Mouse (Mus musculus) erythroblast, embryonic 14.5 days (primary cell): ENCODE measurements around the gene Gprin3.

ENCODE experiments used
- GATA1 ChIP-seq: IDR thresholded peaks from 2 replicates; pipeline ENCODE4 v1.6.1; 2012; ENCODE audit warnings: low read length, inconsistent platforms, mixed read lengths
- TAL1 ChIP-seq: IDR thresholded peaks from 3 replicates; pipeline ENCODE4 v1.6.1; 2012; ENCODE audit warnings: low read length, inconsistent platforms, mixed read lengths

GRCm38 (mm10) chr6:59315868-59316267 lies 110.2 kb downstream of the Gprin3 start:
- no peak for TF ChIP-seq TAL1
- no peak for TF ChIP-seq GATA1
